Mouse (Mus musculus) NIH3T3 (cell line): Measurements from ENCODE around the gene Hlcs.
"Not testable (repeated sequence)": the region's sequence is repeated elsewhere in the genome, so short reads cannot be mapped to it uniquely, and the experiment has no call there.

Source experiments
- DNase-seq: peaks from one replicate; pipeline ENCODE4 v3.0.0-alpha.2; 2012; ENCODE audit warnings: low read depth

Hlcs gene

DNA sequence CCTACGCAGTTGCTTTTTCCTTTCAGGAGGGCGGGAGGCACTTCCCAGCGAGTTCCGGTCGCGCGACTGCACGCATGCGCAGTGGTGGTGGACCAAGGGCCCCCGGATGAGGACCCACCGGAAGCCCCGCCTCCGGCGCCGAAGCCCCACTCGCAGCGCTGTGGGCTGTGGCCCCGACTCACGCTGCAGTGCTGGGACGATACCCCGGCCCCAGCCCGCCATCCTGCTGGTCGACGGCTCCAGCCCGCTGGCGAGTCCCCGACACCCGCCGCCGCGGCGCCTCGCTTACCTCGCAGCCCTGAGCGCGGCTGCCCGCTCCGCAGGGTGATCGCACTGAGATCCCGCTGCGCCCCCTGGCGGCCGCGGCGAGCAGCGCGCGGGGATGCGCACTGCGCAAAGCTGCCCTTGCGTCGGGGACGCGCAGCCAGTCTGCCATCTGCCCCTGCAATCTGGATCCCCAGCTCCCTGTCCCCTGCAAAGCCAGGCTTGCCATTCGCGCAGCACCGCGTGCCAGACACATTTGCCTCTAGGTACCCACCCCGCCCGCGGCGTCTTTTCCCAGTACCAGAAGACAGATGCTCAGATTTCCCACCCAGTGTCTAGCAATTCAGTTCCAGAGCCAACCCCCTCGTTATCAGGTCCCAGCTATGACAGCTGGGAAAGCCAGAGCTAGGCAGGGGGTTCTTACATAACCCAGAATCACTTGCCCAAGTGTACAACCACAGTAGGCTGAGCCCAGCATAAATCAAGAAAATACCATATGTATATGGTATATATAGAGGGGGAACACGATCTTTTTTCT, at the start of gene Hlcs:
Gene Hlcs (minus strand): TSS at position 343 of the 802 bp plus-strand sequence.
- DNase-seq = peak; percentile 96

GRCm38 (mm10) chr16:94362174-94362873, 49.0 kb upstream of the Hlcs start:
- peak; percentile 84 for DNase-seq

- DNase-seq = no peak
These were observed 47.4 kb upstream of the Hlcs start for GRCm38 (mm10) chr16:94360578-94361350.

GRCm38 (mm10) chr16:94358091-94358490, 44.7 kb upstream of the Hlcs start:
- DNase-seq = no peak

- DNase-seq = no peak
These were observed 43.6 kb upstream of the Hlcs start for GRCm38 (mm10) chr16:94356776-94357494.

DNA sequence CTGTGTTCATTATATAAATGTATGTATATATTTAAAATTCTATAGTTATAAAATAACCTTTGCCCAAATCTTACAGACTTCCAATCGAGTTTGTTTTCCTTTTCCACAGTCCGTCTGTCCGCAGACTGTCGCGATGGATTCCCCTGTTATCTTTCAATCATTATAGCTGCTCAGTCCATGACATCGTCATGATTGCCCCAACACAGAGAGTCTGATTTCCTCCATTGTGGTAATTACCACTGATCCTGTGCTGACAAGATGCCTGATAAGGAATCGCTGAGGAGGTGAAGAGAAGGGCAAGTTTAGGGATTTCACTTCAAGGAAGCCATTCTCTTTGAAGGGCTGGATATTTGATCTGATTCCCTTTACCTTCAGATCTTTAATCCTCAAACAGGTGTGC, 42.7 kb upstream of the Hlcs start:
- DNase-seq = no peak

DNA sequence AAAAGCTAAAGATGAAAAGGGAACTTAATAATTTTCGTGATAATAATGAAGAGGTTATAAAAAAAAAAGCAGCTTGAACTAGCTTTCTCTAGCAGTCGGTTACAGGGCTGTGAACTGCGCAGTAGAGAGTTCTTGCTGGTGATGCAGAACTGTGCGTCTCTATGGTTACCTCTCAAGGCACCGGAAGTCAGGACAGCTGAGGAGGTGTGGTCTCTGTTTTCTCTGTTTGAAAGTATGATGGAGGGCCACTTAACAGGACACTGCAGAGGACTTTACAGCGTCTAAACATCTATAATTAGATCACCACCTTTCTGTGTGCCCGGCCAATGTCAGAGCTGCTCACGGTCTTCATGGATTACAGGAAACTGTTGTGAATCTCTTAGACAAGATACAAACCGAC, 41.1 kb upstream of the Hlcs start:
- no peak for DNase-seq

- DNase-seq = no peak
These were observed 36.9 kb upstream of the Hlcs start for GRCm38 (mm10) chr16:94350287-94350677.

GRCm38 (mm10) chr16:94349588-94350286, 36.4 kb upstream of the Hlcs start:
- DNase-seq = no peak

- DNase-seq = no peak
These were observed 35.4 kb upstream of the Hlcs start for GRCm38 (mm10) chr16:94348779-94349178.

GRCm38 (mm10) chr16:94347080-94347731, 33.8 kb upstream of the Hlcs start:
- peak; percentile 39 for DNase-seq

DNA sequence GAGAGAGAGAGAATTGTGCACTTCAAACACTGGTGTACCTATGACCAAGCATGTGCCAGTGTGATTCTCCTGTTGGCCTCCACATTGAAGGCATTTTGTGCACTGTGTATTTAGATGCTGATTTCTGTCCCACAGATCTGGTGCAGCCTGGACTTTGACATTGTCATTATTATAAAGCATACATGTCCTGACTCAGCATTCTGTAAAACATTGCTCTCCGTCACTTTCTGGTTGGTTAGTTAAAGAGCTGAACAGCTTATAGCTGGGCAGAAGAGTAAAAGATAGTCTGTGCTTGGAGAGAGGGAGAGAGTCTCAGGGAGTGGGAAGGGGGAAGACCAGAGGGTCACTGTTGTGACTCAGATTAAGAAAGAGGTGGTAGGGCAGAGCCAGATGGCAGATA, 32.4 kb upstream of the Hlcs start:
- no peak for DNase-seq

DNA sequence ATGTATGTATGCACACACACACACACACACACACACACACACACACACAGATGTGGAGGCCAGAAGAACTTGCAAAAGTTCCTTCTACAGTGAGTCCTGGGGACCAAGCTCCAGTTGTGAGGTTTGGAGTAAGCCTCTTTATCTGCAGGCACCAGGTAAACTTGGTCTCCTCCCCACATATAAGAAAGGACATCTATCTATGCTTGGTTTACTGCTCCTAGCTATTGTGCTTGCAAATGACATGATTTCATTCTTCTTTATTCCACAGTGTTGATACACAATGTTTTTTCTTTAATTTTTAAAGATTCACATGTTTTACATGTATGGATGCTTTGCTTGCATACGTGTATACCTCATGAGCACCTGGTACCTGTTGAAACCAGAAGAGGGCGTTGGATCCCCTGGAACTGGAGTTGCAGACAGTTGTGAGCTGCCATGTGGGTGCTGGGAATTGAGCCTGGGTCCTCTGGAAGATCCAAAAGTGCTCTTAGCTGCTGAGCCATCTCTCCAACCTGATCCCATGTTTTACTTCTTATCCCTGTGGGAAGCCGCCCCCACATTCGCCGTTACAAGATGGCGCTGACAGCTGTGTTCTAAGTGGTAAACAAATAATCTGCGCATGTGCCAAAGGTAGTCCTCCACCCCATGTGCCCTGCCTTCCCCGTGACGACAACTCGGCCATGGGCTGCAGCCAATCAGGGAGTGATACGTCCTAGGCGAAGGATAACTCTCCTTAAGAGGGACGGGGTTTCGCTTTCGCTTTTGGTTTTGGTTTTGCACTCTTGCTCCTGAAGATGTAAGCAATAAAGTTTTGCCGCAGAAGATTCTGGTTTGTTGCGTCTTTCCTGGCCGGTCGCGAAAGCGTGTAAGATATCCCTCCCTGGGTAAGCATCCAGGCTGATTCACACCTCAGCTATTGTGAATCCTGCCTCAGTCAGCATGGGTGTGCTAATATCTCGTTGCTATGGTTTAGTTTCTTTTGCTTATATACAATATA, 26.1 kb upstream of the Hlcs start:
- not testable (repeated sequence) for DNase-seq

DNA sequence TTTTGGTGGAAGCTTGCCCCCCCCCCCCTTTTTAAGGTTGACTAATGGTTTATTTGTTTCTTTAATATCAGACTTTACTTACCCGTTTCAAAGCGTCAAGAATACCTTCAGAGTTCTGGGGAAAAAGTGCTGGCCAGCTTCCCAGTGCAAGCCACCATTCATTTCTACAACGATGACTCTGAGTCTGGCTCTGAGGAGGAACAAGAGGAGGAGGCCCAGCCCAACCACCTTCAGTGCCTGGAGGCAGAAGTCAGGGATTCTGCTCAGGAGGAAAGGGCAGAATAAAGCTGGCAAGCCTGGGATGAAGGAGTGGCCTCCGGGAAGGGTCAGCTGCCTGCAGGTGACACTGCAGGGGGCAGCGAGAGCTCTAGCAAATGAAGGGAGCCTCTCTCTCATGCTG, 22.3 kb upstream of the Hlcs start:
- DNase-seq = peak; percentile 41

- peak; percentile 70 for DNase-seq
These were observed 18.5 kb upstream of the Hlcs start for GRCm38 (mm10) chr16:94331886-94332252.

DNA sequence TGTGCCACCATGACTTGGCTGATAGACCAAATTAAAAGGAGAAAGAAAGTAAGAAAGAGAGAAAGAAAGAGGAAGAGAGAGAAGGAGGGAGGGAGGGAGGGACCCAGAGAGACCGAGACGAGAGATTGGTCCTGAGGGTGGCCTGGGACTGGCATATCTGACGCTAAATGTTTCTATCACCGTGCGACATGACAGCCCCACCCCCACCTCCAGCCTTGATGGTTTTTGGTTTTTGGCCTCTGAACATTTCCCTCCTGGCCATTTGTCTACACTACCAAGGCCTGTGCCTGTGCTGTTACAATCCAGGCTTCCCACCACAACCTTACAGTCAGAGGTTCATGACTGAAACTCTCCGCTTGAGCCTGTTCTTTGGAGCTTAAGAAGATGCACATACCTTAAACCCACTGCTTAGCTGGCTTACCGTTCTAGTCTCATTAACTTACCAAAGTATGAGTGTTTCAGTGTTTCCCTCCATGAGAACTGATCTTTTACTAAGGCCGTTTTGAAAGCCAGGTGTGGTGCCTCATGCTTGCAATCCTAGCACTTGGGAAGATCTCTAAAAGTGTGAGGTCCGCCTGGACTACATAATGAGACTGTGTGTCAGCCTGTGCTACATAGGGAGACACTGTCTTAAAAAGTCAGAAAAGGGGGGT, 18.0 kb upstream of the Hlcs start:
- DNase-seq = no peak

GRCm38 (mm10) chr16:94330429-94330828, 17.1 kb upstream of the Hlcs start:
- no peak for DNase-seq

GRCm38 (mm10) chr16:94328881-94329867, 15.8 kb upstream of the Hlcs start:
- DNase-seq = no peak
